Mouse (Mus musculus): ENCODE data around the gene Cdk13. TPM values are rescaled to one million over a fixed set of nuclear protein-coding genes. Genes with fewer than 3 reads are reported as not detected.
A peak's percentile ranks its signal among the peaks of the same experiment; 100 is the strongest.

Cdk13 gene
- total RNA-seq, 2 experiments from 2014 or later: 30.6 to 30.7 TPM

- DNase-seq: no peak
- intact Hi-C loops (cut with DNase I): no loop called here
These were observed 29.5 kb downstream of the Cdk13 start for GRCm38 (mm10) chr13:17775364-17775763.

DNA sequence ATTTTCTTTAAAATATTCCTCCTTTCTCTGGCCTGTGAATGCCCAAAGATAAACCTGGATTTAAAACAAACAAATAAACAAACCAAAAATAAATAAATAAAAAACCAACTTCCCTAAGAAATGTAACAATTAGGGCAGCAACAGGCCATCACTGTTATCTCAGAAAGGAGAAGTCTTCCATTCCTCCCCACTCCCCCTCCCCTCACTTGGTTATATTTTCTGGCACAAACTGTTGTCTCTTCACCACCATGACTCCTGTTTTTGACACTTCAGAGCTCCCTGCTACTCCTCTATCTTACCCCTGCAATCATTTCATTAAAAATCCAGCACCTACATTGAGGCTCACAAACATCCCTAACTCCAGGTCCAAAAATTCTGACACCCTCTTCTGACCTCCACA, 31.8 kb downstream of the Cdk13 start:
- intact Hi-C loops (cut with DNase I): no loop called here
- DNase-seq: no peak

- no peak for DNase-seq
- intact Hi-C loops (cut with DNase I): no loop called here
These were observed 32.3 kb downstream of the Cdk13 start for GRCm38 (mm10) chr13:17772574-17772973.

GRCm38 (mm10) chr13:17762405-17762804, 42.5 kb downstream of the Cdk13 start:
- intact Hi-C loops (cut with DNase I): loop anchor here (5.0 kb wide), 1 partner anchor 40 kb away; no protein-coding TSS in a partner anchor
- DNase-seq: no peak

DNA sequence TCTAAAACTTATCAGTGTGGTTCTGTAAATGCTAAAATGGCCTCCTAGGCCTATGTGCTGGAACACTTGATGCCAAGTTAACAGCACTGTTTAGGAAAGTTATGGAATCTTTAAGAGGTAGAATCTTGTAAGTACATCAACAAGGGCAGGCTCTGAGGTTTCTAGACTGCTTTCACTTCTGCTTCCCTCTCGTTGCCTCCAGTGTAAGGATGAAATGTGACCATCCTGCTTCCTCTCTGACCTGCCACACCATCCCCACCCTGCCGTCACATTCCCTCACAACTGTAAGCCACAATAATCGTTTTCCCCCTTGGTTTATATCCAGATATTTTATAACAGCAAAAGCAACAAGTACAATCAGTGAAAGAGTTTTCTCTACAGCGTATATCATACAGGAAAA, 49.9 kb downstream of the Cdk13 start:
- no peak for DNase-seq
- intact Hi-C loops (cut with DNase I): no loop called here

DNA sequence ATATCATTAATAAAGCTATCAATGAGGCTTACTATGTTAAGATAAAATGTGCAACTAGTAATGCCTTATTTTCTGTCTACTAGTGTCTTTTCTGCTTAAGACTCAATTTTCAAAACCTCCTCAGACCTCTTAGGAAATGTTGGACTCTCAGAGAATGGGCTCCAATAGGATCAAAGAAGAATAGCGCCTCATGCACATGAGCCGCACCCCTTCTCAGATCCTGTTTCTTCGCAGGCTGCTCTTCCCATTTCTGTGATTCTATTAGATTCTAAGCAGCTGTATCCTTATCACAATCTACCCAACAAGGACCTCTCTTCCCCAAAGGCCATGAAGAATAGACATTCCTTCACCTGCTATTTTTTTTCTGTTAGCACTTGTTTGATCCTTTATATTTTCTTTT, 76.1 kb downstream of the Cdk13 start:
- DNase-seq: no peak
- intact Hi-C loops (cut with DNase I): no loop called here

- DNase-seq: no peak
- intact Hi-C loops (cut with DNase I): no loop called here
These were observed 77.0 kb downstream of the Cdk13 start for GRCm38 (mm10) chr13:17727922-17728321.

- intact Hi-C loops (cut with DNase I): no loop called here
These were observed 87.5 kb downstream of the Cdk13 start for GRCm38 (mm10) chr13:17717357-17717756.

GRCm38 (mm10) chr13:17708784-17709311, 96.0 kb downstream of the Cdk13 start:
- intact Hi-C loops (cut with DNase I): no loop called here
- DNase-seq: no peak

More at GRCm38 (mm10) chr13:17717357-17717756, 87.5 kb downstream of the Cdk13 start:
- no peak for DNase-seq

DNA sequence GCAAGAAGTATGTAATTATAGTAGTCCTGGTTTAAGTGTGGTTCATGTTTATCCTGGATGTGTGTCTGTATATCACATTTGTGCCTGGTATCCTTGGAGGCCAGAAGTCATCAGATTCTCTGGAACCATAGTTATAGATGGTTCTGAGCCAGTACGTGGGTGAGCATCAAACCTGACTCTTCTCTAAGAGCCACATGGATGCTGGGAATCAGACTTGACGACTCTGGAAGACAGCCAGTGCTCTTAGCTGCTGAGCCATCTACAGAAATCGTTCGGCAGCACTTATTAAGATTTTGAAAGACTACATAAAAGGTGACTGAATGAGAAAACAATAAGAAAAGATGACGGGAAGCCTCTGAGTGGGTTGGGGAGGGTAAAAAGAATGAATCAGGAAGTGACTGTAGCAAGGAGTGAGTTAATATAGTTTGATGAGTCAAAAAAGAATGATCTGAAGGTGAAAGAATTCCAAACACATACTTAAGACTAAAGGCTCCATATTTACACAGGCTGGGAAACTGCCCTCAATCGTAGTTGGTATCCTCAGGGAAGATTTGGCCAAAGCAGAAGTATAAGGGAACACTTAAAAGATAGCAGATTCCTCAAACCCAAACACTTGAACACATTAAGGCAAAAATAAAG, 99.6 kb downstream of the Cdk13 start:
- DNase-seq: no peak
- intact Hi-C loops (cut with DNase I): no loop called here

- intact Hi-C loops (cut with DNase I): no loop called here
These were observed 102.6 kb downstream of the Cdk13 start for GRCm38 (mm10) chr13:17702311-17702710.

GRCm38 (mm10) chr13:17701322-17701721, 103.6 kb downstream of the Cdk13 start:
- intact Hi-C loops (cut with DNase I): no loop called here
- no peak for DNase-seq

More at GRCm38 (mm10) chr13:17702311-17702710, 102.6 kb downstream of the Cdk13 start:
- DNase-seq: no peak

DNA sequence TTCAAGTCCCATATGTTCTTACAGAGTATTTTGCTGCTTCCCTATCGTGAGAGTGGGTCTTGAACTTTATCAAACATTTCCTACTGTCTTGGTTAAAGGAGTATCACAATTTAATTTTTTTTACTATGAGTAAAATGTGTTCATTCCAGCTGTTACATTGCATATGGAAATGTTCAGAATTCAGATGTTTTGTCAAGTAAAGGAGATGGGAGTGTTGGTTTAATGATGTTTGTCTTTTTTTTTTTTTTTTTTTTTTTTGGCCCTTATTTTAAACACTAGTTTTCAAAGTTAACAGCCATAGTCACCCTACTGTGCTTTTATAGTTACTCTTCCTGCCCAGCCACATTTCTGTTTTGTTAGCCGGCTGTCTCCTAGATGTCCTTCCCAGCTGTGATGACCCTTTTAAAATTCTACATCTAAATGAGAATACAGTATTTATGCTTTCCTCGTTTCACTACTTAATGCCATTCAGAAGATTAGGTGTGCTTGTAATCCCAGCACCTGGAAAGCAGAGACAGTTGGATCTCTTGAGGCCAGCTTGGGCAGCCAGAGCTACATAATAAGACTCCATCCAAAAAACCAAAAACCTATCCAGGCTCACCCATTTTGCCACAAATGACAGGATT, 104.7 kb downstream of the Cdk13 start:
- intact Hi-C loops (cut with DNase I): no loop called here
- DNase-seq: no peak

- intact Hi-C loops (cut with DNase I): loop anchor here (2.0 kb wide), 1 partner anchor 109 kb away; the partner anchor contains the start of gene Cdk13
- DNase-seq: no peak
These were observed 108.9 kb downstream of the Cdk13 start for GRCm38 (mm10) chr13:17695898-17696580.

DNA sequence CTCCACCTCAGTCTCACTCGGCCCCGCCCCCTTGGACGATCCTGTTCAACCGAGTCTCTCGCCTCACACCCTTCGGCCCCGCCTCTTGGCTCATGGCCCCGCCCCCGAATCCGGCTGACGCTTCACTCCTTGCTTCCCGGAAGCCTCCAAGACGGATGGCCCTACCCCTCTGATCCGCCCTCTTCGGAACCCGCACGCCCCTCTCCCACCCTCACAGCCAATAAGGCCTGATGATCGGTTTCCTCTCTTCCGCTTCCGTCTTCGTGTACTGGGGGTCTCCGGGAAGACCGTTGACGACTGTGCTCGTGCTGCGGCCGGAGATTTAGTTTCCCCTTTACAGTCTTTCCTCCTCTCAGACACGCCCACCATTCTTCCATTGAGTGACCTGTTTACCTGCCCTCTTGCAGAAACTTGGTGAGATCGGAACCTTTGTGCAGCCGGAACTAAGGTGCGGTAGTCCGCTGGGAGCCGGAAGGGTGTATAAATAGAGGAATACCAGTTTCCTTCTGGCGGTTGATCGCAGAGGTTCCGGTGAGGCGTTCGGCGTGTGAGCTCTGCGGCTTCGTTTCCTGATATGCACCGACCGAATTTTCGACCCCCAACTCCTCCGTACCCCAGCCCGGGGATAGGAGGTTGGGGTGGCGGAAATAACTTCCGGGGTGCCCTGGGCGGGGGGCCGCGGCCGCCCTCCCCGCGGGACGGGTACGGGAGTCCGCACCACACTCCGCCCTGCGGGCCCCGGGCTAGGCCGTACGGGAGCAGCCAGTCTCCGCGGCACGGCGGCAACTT, 109.8 kb downstream of the Cdk13 start, which contains the start of the genes Mplkip and Sugct:
TSS of gene Mplkip (plus strand) at position 282 of the 789 bp plus-strand sequence.
TSS of gene Sugct (minus strand) at position 643 of the 789 bp plus-strand sequence.
- intact Hi-C loops (cut with DNase I): loop anchor here (2.0 to 5.0 kb wide), 2 partner anchors 110 to 247 kb away; partner anchors contain the start of genes Cdk13 and Rala

DNA sequence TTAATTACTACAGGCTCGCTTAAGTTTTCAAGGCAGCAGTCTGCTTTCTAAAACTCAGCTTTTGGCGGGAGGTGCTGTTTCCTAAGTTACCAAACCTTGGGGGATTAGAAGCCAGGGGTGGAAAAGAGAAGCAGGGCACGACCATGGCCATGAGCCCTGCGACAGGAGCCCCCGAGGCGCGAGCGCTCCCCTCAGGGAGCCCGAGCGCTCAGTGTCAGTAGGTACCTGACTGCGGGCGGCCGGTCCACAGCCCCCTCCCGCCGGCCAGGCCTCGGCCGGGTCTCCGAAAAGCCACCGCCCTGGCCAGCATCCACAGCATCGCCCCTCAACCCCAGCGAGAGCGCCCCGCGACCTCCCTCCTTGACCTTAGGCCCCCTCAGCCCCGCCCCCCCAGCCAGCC, 110.5 kb downstream of the Cdk13 start:
- intact Hi-C loops (cut with DNase I): loop anchor here (2.0 to 5.0 kb wide), 2 partner anchors 110 to 248 kb away; partner anchors contain the start of genes Cdk13 and Rala
- no peak for DNase-seq

More for the DNA sequence above, 109.8 kb downstream of the Cdk13 start, which contains the start of the genes Mplkip and Sugct:
- DNase-seq: peak; percentile 100

DNA sequence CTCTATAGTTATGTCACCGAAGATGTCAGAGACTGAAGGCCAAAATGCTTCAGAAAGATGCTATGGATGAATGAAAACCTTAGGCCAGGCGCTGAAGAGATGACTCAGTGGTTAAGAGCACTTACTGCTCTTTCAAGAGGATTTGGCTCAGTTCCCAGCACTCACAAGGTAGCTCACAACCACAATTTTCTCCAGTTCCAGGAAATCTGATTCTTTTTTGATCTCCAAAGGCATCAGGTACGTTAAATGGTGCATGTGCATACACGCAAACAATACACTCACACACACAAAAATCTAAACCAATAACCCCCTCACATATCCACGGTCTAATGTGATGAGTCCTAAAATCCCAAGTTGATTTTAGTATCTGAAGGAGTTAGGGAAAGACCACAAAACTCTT, 111.1 kb downstream of the Cdk13 start:
- intact Hi-C loops (cut with DNase I): loop anchor here (2.0 to 5.0 kb wide), 2 partner anchors 111 to 248 kb away; partner anchors contain the start of genes Cdk13 and Rala

GRCm38 (mm10) chr13:17691436-17691835, 113.5 kb downstream of the Cdk13 start:
- DNase-seq: no peak
- intact Hi-C loops (cut with DNase I): loop anchor here (5.0 kb wide), 1 partner anchor 251 kb away; the partner anchor contains the start of gene Rala

More for the DNA sequence above, 111.1 kb downstream of the Cdk13 start:
- no peak for DNase-seq

DNA sequence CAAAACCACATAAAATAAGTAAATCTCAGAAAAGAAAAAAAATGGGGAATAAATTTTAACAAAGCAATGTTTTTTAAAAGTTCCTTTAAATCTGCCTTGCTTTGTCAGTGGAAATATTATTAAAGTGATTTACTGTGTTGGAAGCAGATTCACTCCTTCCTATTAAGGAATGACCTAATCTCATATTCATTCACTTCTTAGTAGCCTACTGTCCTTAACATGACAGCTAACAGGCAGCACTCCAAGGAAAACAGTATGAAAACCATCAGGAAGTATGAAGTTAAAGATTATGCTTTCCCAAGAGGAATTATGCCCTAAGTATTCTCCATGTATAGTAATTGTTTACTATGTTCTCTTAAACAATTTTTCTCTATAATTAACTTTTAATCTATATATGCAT, 114.2 kb downstream of the Cdk13 start:
- intact Hi-C loops (cut with DNase I): loop anchor here (5.0 kb wide), 1 partner anchor 252 kb away; the partner anchor contains the start of gene Rala
- DNase-seq: peak in 1 of 2 experiments; percentile 6

GRCm38 (mm10) chr13:17689461-17689860, 115.4 kb downstream of the Cdk13 start:
- no peak for DNase-seq
- intact Hi-C loops (cut with DNase I): no loop called here
